Mouse (Mus musculus) T-helper 1 cell (primary cell): Measurements from ENCODE around the gene Gm5728.
"Not testable (repeated sequence)": the region's sequence is repeated elsewhere in the genome, so short reads cannot be mapped to it uniquely, and the experiment has no call there.

Source experiments
- in situ Hi-C: fragments of 300-600 bp; cut with MboI, MseI; formaldehyde crosslinking; loops from one replicate; pipeline ENCODE4 v1.15.1; 2025; ENCODE audit warnings: high pct_unique_total_duplicates

Gm5728 gene

DNA sequence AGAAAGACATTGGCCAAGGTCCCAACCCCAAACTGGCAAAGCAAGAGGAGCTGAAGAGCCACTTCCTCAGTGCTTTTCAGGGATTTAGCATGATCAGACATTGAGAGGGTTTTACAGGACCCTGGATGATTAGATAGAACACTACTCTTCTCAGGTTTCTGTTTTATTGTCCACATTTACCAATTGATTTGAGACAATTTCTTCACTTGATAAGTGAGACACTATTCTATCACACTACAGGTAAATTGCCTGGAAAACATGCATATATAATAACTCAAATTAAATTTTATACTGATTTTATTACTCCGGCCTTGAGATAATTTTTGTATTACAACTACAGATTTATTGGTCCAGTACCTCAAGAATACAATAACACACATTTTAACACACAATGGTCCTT, at the start of gene Gm5728:
Gene Gm5728, minus strand, starts transcription at position 101 of the 400 bp plus-strand sequence.
- in situ Hi-C loops = not testable (repeated sequence)

GRCm38 (mm10) chr7:20417642-20418041, 42.4 kb upstream of the Gm5728 start, which contains the start of gene Vmn1r100:
Gene Vmn1r100 (plus strand): TSS chr7:20417942.
- in situ Hi-C loops = not testable (repeated sequence)

DNA sequence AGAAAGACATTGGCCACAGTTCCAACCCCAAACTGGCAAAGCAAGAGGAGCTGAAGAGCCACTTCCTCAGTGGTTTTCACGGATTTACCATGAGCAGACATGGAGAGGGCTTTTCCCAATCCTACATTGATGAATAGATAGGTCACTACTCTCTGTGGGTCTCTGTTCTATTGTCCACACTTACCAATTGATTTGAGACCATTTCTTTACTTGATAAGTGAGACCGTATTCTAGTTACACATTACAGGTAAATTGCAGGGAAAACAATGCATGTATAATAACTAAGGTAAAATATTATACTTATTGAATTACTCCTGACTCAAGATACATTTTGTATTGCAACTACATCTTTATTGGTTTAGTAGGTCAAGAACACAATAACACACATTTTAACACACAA, 41.2 kb downstream of the Gm5728 start, which contains the start of gene Gm4133:
Gene Gm4133, minus strand, starts transcription at position 101 of the 400 bp plus-strand sequence.
- in situ Hi-C loops = loop anchor here (25.0 kb wide), 1 partner anchor 453 kb away; the partner anchor contains the start of gene Vmn1r113
